Mouse (Mus musculus) stomach, embryonic 15.5 days (tissue): ENCODE results near the gene Sec22c. TPM values are rescaled to one million over a fixed set of nuclear protein-coding genes. Genes with fewer than 3 reads are reported as not detected.

Experiments used
- ATAC-seq: fragments of 200-750 bp; cut with Nextera tagmentation; 2 replicates; pipeline ENCODE4 v1.8.0; 2017; ENCODE audit warnings: low read depth, moderate number of reproducible peaks, moderate TSS enrichment; ENCODE audit not compliant: insufficient read depth, low FRiP score
- H3K27ac ChIP-seq: fragments of 300-500 bp; sonication (generic); 2 replicates; pipeline ENCODE4 v1.5.1; 2015; ENCODE audit warnings: mild to moderate bottlenecking, inconsistent platforms
- H3K27me3 ChIP-seq: fragments of 300-500 bp; sonication (generic); replicated peaks from 2 replicates; pipeline ENCODE4 v1.6.1; 2015; ENCODE audit warnings: inconsistent platforms
- H3K36me3 ChIP-seq: fragments of 300-500 bp; sonication (generic); 2 replicates; pipeline ENCODE4 v1.6.1; 2015; ENCODE audit warnings: inconsistent platforms
- H3K4me1 ChIP-seq: fragments of 300-500 bp; sonication (generic); 2 replicates; pipeline ENCODE4 v1.6.1; 2015; ENCODE audit warnings: inconsistent platforms
- H3K4me2 ChIP-seq: fragments of 300-500 bp; sonication (generic); 2 replicates; pipeline ENCODE4 v1.6.1; 2015; ENCODE audit warnings: mild to moderate bottlenecking, inconsistent platforms
- H3K4me3 ChIP-seq: fragments of 300-500 bp; sonication (generic); replicated peaks from 2 replicates; pipeline ENCODE4 v1.5.1; 2015; ENCODE audit warnings: inconsistent platforms
- H3K9ac ChIP-seq: fragments of 300-500 bp; sonication (generic); 2 replicates; pipeline ENCODE4 v1.6.1; 2015; ENCODE audit warnings: inconsistent platforms
- H3K9me3 ChIP-seq: fragments of 300-500 bp; sonication (generic); 2 replicates; pipeline ENCODE4 v1.6.1; 2016; ENCODE audit warnings: inconsistent platforms
- WGBS: fragments of 180-500 bp; shearing (Covaris S2); methylation state at CpG from one replicate; pipeline ENCODE4 v1.1.7; 2015; 5-methylcytosine and 5-hydroxymethylcytosine counted together
- polyA plus RNA-seq: library from polyadenylated mRNA; unstranded; fragments of >200 nt; fragmentation: Nextera tagmentation; extraction: Ambion mirVana; gene quantifications from 2 replicates; pipeline ENCODE4 v1.2.1, GENCODE M21; 2015

Sec22c gene
- polyA plus RNA-seq, 1 experiment from 2014 or later: 10.2 TPM

- ATAC-seq: peak; percentile 63; the same call in 1 of the 2 replicates
- H3K9ac ChIP-seq: 0 out of 2 replicates have a peak overlapping the region, but pooled peaks have one; percentile 6
- peaks cover 31% of the 10 kb centered on the region for H3K4me1 ChIP-seq
- peaks cover 36% of the 10 kb centered on the region for H3K27me3 ChIP-seq
- H3K9me3 ChIP-seq: no peaks in the 10 kb centered on the region
- peak overlapping the region; percentile 31 for H3K4me3 ChIP-seq
- WGBS: under 1% methylated on average over 28 of the region's 28 CpGs
- no peak overlapping the region for H3K27ac ChIP-seq
- H3K4me2 ChIP-seq: peak overlapping the region; percentile 73
- H3K36me3 ChIP-seq: no peaks in the 10 kb centered on the region
These were observed 35.9 kb downstream of the Sec22c start for GRCm38 (mm10) chr9:121669348-121669791.

- H3K4me2 ChIP-seq: no peak overlapping the region
- peaks cover 31% of the 10 kb centered on the region for H3K4me1 ChIP-seq
- peaks cover 36% of the 10 kb centered on the region for H3K27me3 ChIP-seq
- no peak overlapping the region for H3K27ac ChIP-seq
- no peaks in the 10 kb centered on the region for H3K9me3 ChIP-seq
- ATAC-seq: no peak
- no peaks in the 10 kb centered on the region for H3K36me3 ChIP-seq
- no peak overlapping the region for H3K9ac ChIP-seq
- WGBS: 78% methylated on average over 11 of the region's 11 CpGs
- H3K4me3 ChIP-seq: no peak overlapping the region
These were observed 37.5 kb downstream of the Sec22c start for GRCm38 (mm10) chr9:121667822-121668221.

GRCm38 (mm10) chr9:121666957-121667630 is 38.2 kb downstream of the Sec22c start:
- no peak overlapping the region for H3K27ac ChIP-seq
- 63% methylated on average over 16 of the region's 16 CpGs for WGBS
- H3K9me3 ChIP-seq: no peaks in the 10 kb centered on the region
- no peak overlapping the region for H3K4me2 ChIP-seq
- ATAC-seq: no peak
- no peak overlapping the region for H3K4me3 ChIP-seq
- no peak overlapping the region for H3K9ac ChIP-seq
- H3K36me3 ChIP-seq: no peaks in the 10 kb centered on the region
- H3K27me3 ChIP-seq: peaks cover 36% of the 10 kb centered on the region
- H3K4me1 ChIP-seq: peaks cover 26% of the 10 kb centered on the region

- no peak overlapping the region for H3K4me2 ChIP-seq
- no peak for ATAC-seq
- 75% methylated on average over 5 of the region's 5 CpGs for WGBS
These were observed 41.2 kb downstream of the Sec22c start for GRCm38 (mm10) chr9:121664104-121664503.

GRCm38 (mm10) chr9:121663467-121663866 is 41.8 kb downstream of the Sec22c start:
- ATAC-seq: no peak
- Histone ChIP-seq H3K9me3 (no peaks in the 10 kb centered on the region), H3K27me3 (peaks cover 10% of the 10 kb centered on the region; the same call in 1 of the 2 replicates), H3K4me3 (no peak overlapping the region), H3K36me3 (no peaks in the 10 kb centered on the region), H3K4me2 (no peak overlapping the region), H3K9ac (no peak overlapping the region), H3K4me1 (peaks cover 11% of the 10 kb centered on the region; the same call in 1 of the 2 replicates), H3K27ac (no peak overlapping the region)
- WGBS: 69% methylated on average over 6 of the region's 6 CpGs

More at GRCm38 (mm10) chr9:121664104-121664503, 41.2 kb downstream of the Sec22c start:
- Histone ChIP-seq H3K9ac (no peak overlapping the region), H3K27me3 (peaks cover 16% of the 10 kb centered on the region), H3K4me3 (no peak overlapping the region), H3K27ac (no peak overlapping the region), H3K36me3 (no peaks in the 10 kb centered on the region), H3K4me1 (peaks cover 13% of the 10 kb centered on the region; the same call in 1 of the 2 replicates), H3K9me3 (no peaks in the 10 kb centered on the region)

GRCm38 (mm10) chr9:121659791-121660190 is 45.5 kb downstream of the Sec22c start:
- WGBS: 71% methylated on average over 7 of the region's 7 CpGs
- ATAC-seq: no peak

GRCm38 (mm10) chr9:121658248-121658647 is 47.0 kb downstream of the Sec22c start:
- Histone ChIP-seq H3K9ac (no peak overlapping the region), H3K4me3 (no peak overlapping the region), H3K9me3 (no peaks in the 10 kb centered on the region), H3K27me3 (no peaks in the 10 kb centered on the region), H3K4me2 (no peak overlapping the region), H3K4me1 (no peaks in the 10 kb centered on the region), H3K36me3 (no peaks in the 10 kb centered on the region), H3K27ac (no peak overlapping the region)
- no peak for ATAC-seq
- WGBS: 56% methylated on average over 7 of the region's 7 CpGs

More at GRCm38 (mm10) chr9:121659791-121660190, 45.5 kb downstream of the Sec22c start:
- H3K9me3 ChIP-seq: no peaks in the 10 kb centered on the region
- no peak overlapping the region for H3K27ac ChIP-seq
- H3K36me3 ChIP-seq: no peaks in the 10 kb centered on the region
- H3K4me2 ChIP-seq: no peak overlapping the region
- no peaks in the 10 kb centered on the region for H3K27me3 ChIP-seq
- H3K4me1 ChIP-seq: no peaks in the 10 kb centered on the region
- H3K9ac ChIP-seq: no peak overlapping the region
- no peak overlapping the region for H3K4me3 ChIP-seq

- H3K9me3 ChIP-seq: no peaks in the 10 kb centered on the region
- no peaks in the 10 kb centered on the region for H3K4me1 ChIP-seq
- ATAC-seq: no peak
- 59% methylated on average over 13 of the region's 13 CpGs for WGBS
- no peak overlapping the region for H3K27ac ChIP-seq
- H3K36me3 ChIP-seq: no peaks in the 10 kb centered on the region
- no peak overlapping the region for H3K9ac ChIP-seq
- H3K4me3 ChIP-seq: no peak overlapping the region
- H3K27me3 ChIP-seq: no peaks in the 10 kb centered on the region
- no peak overlapping the region for H3K4me2 ChIP-seq
These were observed 48.1 kb downstream of the Sec22c start for GRCm38 (mm10) chr9:121657143-121657542.

- Histone ChIP-seq H3K4me2 (no peak overlapping the region), H3K4me3 (no peak overlapping the region), H3K9me3 (no peaks in the 10 kb centered on the region), H3K36me3 (no peaks in the 10 kb centered on the region), H3K27ac (no peak overlapping the region), H3K27me3 (no peaks in the 10 kb centered on the region), H3K4me1 (no peaks in the 10 kb centered on the region), H3K9ac (no peak overlapping the region)
- no peak for ATAC-seq
- 85% methylated on average over 5 of the region's 5 CpGs for WGBS
These were observed 49.0 kb downstream of the Sec22c start for GRCm38 (mm10) chr9:121656322-121656721.

- Histone ChIP-seq H3K36me3 (no peaks in the 10 kb centered on the region), H3K4me3 (no peak overlapping the region), H3K9me3 (no peaks in the 10 kb centered on the region), H3K4me1 (no peaks in the 10 kb centered on the region), H3K9ac (no peak overlapping the region), H3K4me2 (no peak overlapping the region), H3K27me3 (no peaks in the 10 kb centered on the region), H3K27ac (no peak overlapping the region)
- 84% methylated on average over 10 of the region's 10 CpGs for WGBS
- ATAC-seq: no peak
These were observed 51.6 kb downstream of the Sec22c start for GRCm38 (mm10) chr9:121653668-121654067.

- Histone ChIP-seq H3K27me3 (peaks cover 23% of the 10 kb centered on the region), H3K27ac (no peak overlapping the region), H3K9ac (no peak overlapping the region), H3K4me1 (peaks cover 5% of the 10 kb centered on the region; the same call in 1 of the 2 replicates), H3K4me2 (no peak overlapping the region), H3K36me3 (no peaks in the 10 kb centered on the region), H3K9me3 (no peaks in the 10 kb centered on the region), H3K4me3 (no peak overlapping the region)
- WGBS: 55% methylated on average over 7 of the region's 7 CpGs
- no peak for ATAC-seq
These were observed 58.3 kb downstream of the Sec22c start for GRCm38 (mm10) chr9:121647026-121647425.

- no peak overlapping the region for H3K4me3 ChIP-seq
- H3K27me3 ChIP-seq: peaks cover 45% of the 10 kb centered on the region
- no peaks in the 10 kb centered on the region for H3K36me3 ChIP-seq
- 53% methylated on average over 3 of the region's 3 CpGs for WGBS
- H3K4me2 ChIP-seq: no peak overlapping the region
- peaks cover 12% of the 10 kb centered on the region; the same call in 1 of the 2 replicates for H3K4me1 ChIP-seq
- no peaks in the 10 kb centered on the region for H3K9me3 ChIP-seq
- no peak overlapping the region for H3K9ac ChIP-seq
- no peak overlapping the region for H3K27ac ChIP-seq
- ATAC-seq: no peak
These were observed 60.4 kb downstream of the Sec22c start for GRCm38 (mm10) chr9:121644855-121645254.
